Mouse (Mus musculus): ENCODE data around the gene Nap1l1. TPM values are rescaled to one million over a fixed set of nuclear protein-coding genes. Genes with fewer than 3 reads are reported as not detected.
"Not testable (repeated sequence)": the region's sequence is repeated elsewhere in the genome, so short reads cannot be mapped to it uniquely, and the experiment has no call there.

The Nap1l1 gene
- 20.0 and 23.3 TPM in 2 replicates for polyA plus RNA-seq (2012; rRNA removed)

GRCm38 (mm10) chr10:111472686-111473510 lies at the start of gene Nap1l1:
Nap1l1 (plus strand) TSS chr10:111473223.
- 5% methylated on average over 78 of the region's 80 CpGs for WGBS

GRCm38 (mm10) chr10:111426491-111426890 lies 46.5 kb upstream of the Nap1l1 start:
- H3K4me3 ChIP-seq (ENCODE audit: control insufficient read depth, insufficient read depth, low read length): no peak overlapping the region
- H3K27ac ChIP-seq (ENCODE audit: control insufficient read depth, insufficient read depth, low read length): no peak overlapping the region
- H3K4me1 ChIP-seq (replicated peaks; ENCODE audit: control insufficient read depth, insufficient read depth, low read length): peaks cover 9% of the 10 kb centered on the region
- no peaks in the 10 kb centered on the region for H3K36me3 ChIP-seq (ENCODE audit: control insufficient read depth, insufficient read depth, low read length)
- DNase-seq: no peak
- no peaks in the 10 kb centered on the region for H3K27me3 ChIP-seq (ENCODE audit: control insufficient read depth, insufficient read depth, low read length)
- 90% methylated on average over 1 of the region's 1 CpGs for WGBS
- TF ChIP-seq POLR2A (IDR thresholded peaks at IDR 0.05; ENCODE audit: control insufficient read depth, extremely low read depth, insufficient read depth, low read length, poor library complexity) (no peak), CTCF (IDR thresholded peaks at IDR 0.05; ENCODE audit: borderline replicate concordance, control insufficient read depth, extremely low read depth, insufficient read depth, low read length, poor library complexity) (no peak)

More at GRCm38 (mm10) chr10:111472686-111473510, at the start of gene Nap1l1:
- H3K4me3 ChIP-seq (ENCODE audit: control insufficient read depth, insufficient read depth, low read length): peak within 1 kb of the TSS; percentile 85
- TF ChIP-seq POLR2A (IDR thresholded peaks at IDR 0.05; ENCODE audit: control insufficient read depth, extremely low read depth, insufficient read depth, low read length, poor library complexity): peak; percentile 56; the same call in 1 of the 2 replicates
- TF ChIP-seq CTCF (IDR thresholded peaks at IDR 0.05; ENCODE audit: borderline replicate concordance, control insufficient read depth, extremely low read depth, insufficient read depth, low read length, poor library complexity): no peak
- peak; percentile 99 for DNase-seq
- no peak within 1 kb of the TSS for H3K27ac ChIP-seq (ENCODE audit: control insufficient read depth, insufficient read depth, low read length)
- peaks cover 7% of the 10 kb centered on the region for H3K4me1 ChIP-seq (replicated peaks; ENCODE audit: control insufficient read depth, insufficient read depth, low read length)
- no peaks in the 10 kb centered on the region for H3K36me3 ChIP-seq (ENCODE audit: control insufficient read depth, insufficient read depth, low read length)
- no peaks in the 10 kb centered on the region for H3K27me3 ChIP-seq (ENCODE audit: control insufficient read depth, insufficient read depth, low read length)

GRCm38 (mm10) chr10:111433502-111433901 lies 39.5 kb upstream of the Nap1l1 start:
- H3K4me3 ChIP-seq (ENCODE audit: control insufficient read depth, insufficient read depth, low read length): no peak overlapping the region
- no peaks in the 10 kb centered on the region for H3K4me1 ChIP-seq (replicated peaks; ENCODE audit: control insufficient read depth, insufficient read depth, low read length)
- no peak overlapping the region for H3K27ac ChIP-seq (ENCODE audit: control insufficient read depth, insufficient read depth, low read length)
- H3K36me3 ChIP-seq (ENCODE audit: control insufficient read depth, insufficient read depth, low read length): no peaks in the 10 kb centered on the region
- no peak for DNase-seq
- H3K27me3 ChIP-seq (ENCODE audit: control insufficient read depth, insufficient read depth, low read length): no peaks in the 10 kb centered on the region
- WGBS: 94% methylated on average over 3 of the region's 3 CpGs
- TF ChIP-seq CTCF (IDR thresholded peaks at IDR 0.05; ENCODE audit: borderline replicate concordance, control insufficient read depth, extremely low read depth, insufficient read depth, low read length, poor library complexity) (no peak), POLR2A (IDR thresholded peaks at IDR 0.05; ENCODE audit: control insufficient read depth, extremely low read depth, insufficient read depth, low read length, poor library complexity) (no peak)

- peaks cover 3% of the 10 kb centered on the region; the same call in 1 of the 2 replicates for H3K4me1 ChIP-seq (replicated peaks; ENCODE audit: control insufficient read depth, insufficient read depth, low read length)
- no peaks in the 10 kb centered on the region for H3K36me3 ChIP-seq (ENCODE audit: control insufficient read depth, insufficient read depth, low read length)
- 81% methylated on average over 3 of the region's 3 CpGs for WGBS
- no peak overlapping the region for H3K4me3 ChIP-seq (ENCODE audit: control insufficient read depth, insufficient read depth, low read length)
- TF ChIP-seq POLR2A (IDR thresholded peaks at IDR 0.05; ENCODE audit: control insufficient read depth, extremely low read depth, insufficient read depth, low read length, poor library complexity) (no peak), CTCF (IDR thresholded peaks at IDR 0.05; ENCODE audit: borderline replicate concordance, control insufficient read depth, extremely low read depth, insufficient read depth, low read length, poor library complexity) (no peak)
- no peaks in the 10 kb centered on the region for H3K27me3 ChIP-seq (ENCODE audit: control insufficient read depth, insufficient read depth, low read length)
- H3K27ac ChIP-seq (ENCODE audit: control insufficient read depth, insufficient read depth, low read length): no peak overlapping the region
- no peak for DNase-seq
These were observed 32.0 kb upstream of the Nap1l1 start for GRCm38 (mm10) chr10:111441034-111441440.

GRCm38 (mm10) chr10:111444199-111444598 lies 28.8 kb upstream of the Nap1l1 start:
- TF ChIP-seq CTCF (IDR thresholded peaks at IDR 0.05; ENCODE audit: borderline replicate concordance, control insufficient read depth, extremely low read depth, insufficient read depth, low read length, poor library complexity) (no peak), POLR2A (IDR thresholded peaks at IDR 0.05; ENCODE audit: control insufficient read depth, extremely low read depth, insufficient read depth, low read length, poor library complexity) (no peak)
- WGBS: 90% methylated on average over 9 of the region's 9 CpGs
- no peak for DNase-seq

DNA sequence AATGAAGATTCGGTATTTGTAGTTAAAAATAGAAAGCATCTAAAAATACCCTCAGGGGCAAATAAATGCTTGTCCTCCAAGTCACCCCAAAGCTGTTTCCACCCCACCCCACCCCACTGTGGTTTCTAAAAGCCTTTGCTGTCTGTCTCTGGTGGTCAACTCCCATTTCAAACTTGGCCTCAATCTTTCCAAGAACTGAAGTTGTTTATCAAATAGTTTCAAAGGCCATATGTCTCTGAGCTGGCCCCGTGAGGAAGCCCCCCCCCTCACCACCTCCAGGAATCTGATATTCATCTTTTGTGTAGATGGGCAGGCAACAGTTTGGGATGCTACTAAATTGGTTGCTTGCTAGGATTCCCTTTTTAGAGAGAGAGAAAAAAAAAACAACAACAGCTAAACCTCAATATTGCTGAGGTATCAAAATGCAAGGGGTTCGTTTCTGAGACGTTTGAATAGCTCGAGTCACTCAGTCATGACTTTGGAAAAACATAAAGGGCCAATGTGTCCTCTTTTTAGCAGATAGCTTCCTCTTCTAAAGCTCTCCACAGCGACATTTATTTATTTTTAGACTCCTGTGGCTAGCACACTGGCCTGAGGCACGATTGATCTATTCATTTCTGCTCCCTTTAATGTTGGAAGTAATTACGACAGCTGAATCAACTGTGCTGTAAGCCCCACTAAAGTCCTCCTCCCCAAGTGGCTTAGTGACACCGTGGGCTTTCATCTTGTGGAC lies 26.9 kb upstream of the Nap1l1 start:
- Histone ChIP-seq H3K4me3 (ENCODE audit: control insufficient read depth, insufficient read depth, low read length) (no peak overlapping the region), H3K36me3 (ENCODE audit: control insufficient read depth, insufficient read depth, low read length) (no peaks in the 10 kb centered on the region), H3K27ac (ENCODE audit: control insufficient read depth, insufficient read depth, low read length) (no peak overlapping the region), H3K27me3 (ENCODE audit: control insufficient read depth, insufficient read depth, low read length) (no peaks in the 10 kb centered on the region), H3K4me1 (replicated peaks; ENCODE audit: control insufficient read depth, insufficient read depth, low read length) (peaks cover 3% of the 10 kb centered on the region; the same call in 1 of the 2 replicates)
- WGBS: 9% methylated on average over 9 of the region's 9 CpGs
- TF ChIP-seq CTCF (IDR thresholded peaks at IDR 0.05; ENCODE audit: borderline replicate concordance, control insufficient read depth, extremely low read depth, insufficient read depth, low read length, poor library complexity) (no peak), POLR2A (IDR thresholded peaks at IDR 0.05; ENCODE audit: control insufficient read depth, extremely low read depth, insufficient read depth, low read length, poor library complexity) (no peak)
- DNase-seq: no peak

More at GRCm38 (mm10) chr10:111444199-111444598, 28.8 kb upstream of the Nap1l1 start:
- Histone ChIP-seq H3K4me1 (replicated peaks; ENCODE audit: control insufficient read depth, insufficient read depth, low read length) (peaks cover 3% of the 10 kb centered on the region; the same call in 1 of the 2 replicates), H3K36me3 (ENCODE audit: control insufficient read depth, insufficient read depth, low read length) (no peaks in the 10 kb centered on the region), H3K27ac (ENCODE audit: control insufficient read depth, insufficient read depth, low read length) (no peak overlapping the region), H3K4me3 (ENCODE audit: control insufficient read depth, insufficient read depth, low read length) (no peak overlapping the region), H3K27me3 (ENCODE audit: control insufficient read depth, insufficient read depth, low read length) (no peaks in the 10 kb centered on the region)

DNA sequence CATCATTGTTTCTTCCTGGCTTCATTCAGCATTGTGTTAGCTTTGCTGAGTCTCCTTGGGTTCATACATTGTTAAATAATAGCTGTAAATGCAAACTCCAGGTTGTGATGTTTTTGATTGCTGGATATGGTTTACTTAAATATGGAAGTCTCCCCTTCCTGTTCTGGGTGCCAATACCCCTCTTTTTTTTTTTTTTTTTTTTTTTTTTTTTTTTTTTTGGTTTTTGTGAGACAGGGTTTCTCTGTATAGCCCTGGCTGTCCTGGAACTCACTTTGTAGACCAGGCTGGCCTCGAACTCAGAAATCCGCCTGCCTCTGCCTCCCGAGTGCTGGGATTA lies 26.4 kb upstream of the Nap1l1 start:
- 90% methylated on average over 3 of the region's 3 CpGs for WGBS
- DNase-seq; H3K4me3 ChIP-seq (ENCODE audit: control insufficient read depth, insufficient read depth, low read length): not testable (repeated sequence)

DNA sequence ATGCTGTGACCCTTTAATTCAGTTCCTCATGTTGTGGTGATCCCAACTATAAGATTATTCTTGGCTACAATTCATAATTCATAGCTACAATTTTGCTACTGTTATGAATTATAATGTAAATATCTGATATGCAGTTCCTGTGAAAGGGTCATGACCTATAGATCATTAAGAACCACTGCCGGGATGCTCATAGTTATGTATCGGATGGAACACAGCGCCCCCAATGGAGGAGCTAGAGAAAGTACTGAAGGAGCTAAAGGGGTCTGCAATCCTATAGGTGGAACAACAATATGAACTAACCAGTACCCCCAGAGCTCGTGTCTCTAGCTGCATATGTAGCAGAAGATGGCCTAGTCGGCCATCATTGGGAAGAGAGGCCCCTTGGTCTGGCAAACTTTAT lies 23.4 kb upstream of the Nap1l1 start:
- H3K27ac ChIP-seq (ENCODE audit: control insufficient read depth, insufficient read depth, low read length); H3K36me3 ChIP-seq (ENCODE audit: control insufficient read depth, insufficient read depth, low read length); H3K27me3 ChIP-seq (ENCODE audit: control insufficient read depth, insufficient read depth, low read length); H3K4me1 ChIP-seq (replicated peaks; ENCODE audit: control insufficient read depth, insufficient read depth, low read length); H3K4me3 ChIP-seq (ENCODE audit: control insufficient read depth, insufficient read depth, low read length): not testable (repeated sequence)
- WGBS: 85% methylated on average over 5 of the region's 5 CpGs
- peak; percentile 6 for DNase-seq

More for the DNA sequence above, 26.4 kb upstream of the Nap1l1 start:
- not testable (repeated sequence) for H3K27me3 ChIP-seq (ENCODE audit: control insufficient read depth, insufficient read depth, low read length); H3K27ac ChIP-seq (ENCODE audit: control insufficient read depth, insufficient read depth, low read length); H3K4me1 ChIP-seq (replicated peaks; ENCODE audit: control insufficient read depth, insufficient read depth, low read length); H3K36me3 ChIP-seq (ENCODE audit: control insufficient read depth, insufficient read depth, low read length)

Measured in thymus, adult 2 months (tissue).